Mouse (Mus musculus): ENCODE results near the gene Susd6. TPM values are rescaled to one million over a fixed set of nuclear protein-coding genes. Genes with fewer than 3 reads are reported as not detected.

Susd6 gene
- polyA plus RNA-seq, 1 experiment from 2014 or later = 22.3 TPM

GRCm38 (mm10) chr12:80830211-80830610 lies 39.9 kb downstream of the Susd6 start:
- Histone ChIP-seq H3K9ac (ENCODE audit: low read length) (no peak overlapping the region), H3K27me3 (ENCODE audit: control insufficient read depth, insufficient read depth, low read length) (no peaks in the 10 kb centered on the region), H3K4me2 (ENCODE audit: low read length) (no peak overlapping the region), H3K4me3 (ENCODE audit: control insufficient read depth in 1 of 2, insufficient read depth in 1 of 2, low read depth in 1 of 2, low read length in 2 of 2) (no peak overlapping the region), H3K9me3 (ENCODE audit: control insufficient read depth, low read length) (no peaks in the 10 kb centered on the region), H3K27ac (replicated peaks in 1 of 2; ENCODE audit: control insufficient read depth in 1 of 2, insufficient read depth in 1 of 2, low read depth in 2 of 2, low read length in 2 of 2) (0 out of 4 replicates have a peak overlapping the region, but pooled peaks of 1 of the 2 experiments have one; percentile 21), H3K4me1 (ENCODE audit: control insufficient read depth in 2 of 2, insufficient read depth in 2 of 2, low read length in 2 of 2) (peaks cover 11 to 40% of the 10 kb centered on the region in 2 experiments), H3K36me3 (ENCODE audit: control insufficient read depth, insufficient read depth, low read length) (peaks cover 16% of the 10 kb centered on the region; the same call in 1 of the 2 replicates)
- 42% methylated on average over 2 of the region's 2 CpGs for WGBS
- no peak for ATAC-seq (ENCODE audit: insufficient number of reproducible peaks, insufficient read depth, low FRiP score, low read depth)

DNA sequence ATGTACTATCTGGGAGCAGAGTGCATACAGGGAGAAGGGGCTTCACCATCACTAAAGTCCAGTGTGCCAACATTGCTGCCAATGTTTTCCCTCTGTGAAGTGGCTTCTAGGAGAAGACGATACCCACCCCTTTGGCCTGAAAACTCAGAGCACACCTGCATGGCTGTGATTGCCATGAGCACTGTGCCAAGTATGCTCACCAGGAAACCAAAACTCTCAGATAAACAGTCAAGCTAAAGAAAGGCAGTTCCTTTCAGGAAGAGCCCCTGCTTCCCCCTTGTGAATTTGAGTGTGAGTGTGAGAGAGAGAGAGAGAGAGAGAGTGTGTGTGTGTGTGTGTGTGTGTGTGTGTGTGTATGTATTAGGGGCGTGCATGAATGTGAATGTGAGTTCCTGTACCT lies 40.5 kb downstream of the Susd6 start:
- no peaks in the 10 kb centered on the region for H3K9me3 ChIP-seq (ENCODE audit: control insufficient read depth, low read length)
- H3K27ac ChIP-seq (replicated peaks in 1 of 2; ENCODE audit: control insufficient read depth in 1 of 2, insufficient read depth in 1 of 2, low read depth in 2 of 2, low read length in 2 of 2) = peak overlapping the region; percentile 15 to 26; a peak in 2 of 4 replicates
- 49% methylated on average over 2 of the region's 2 CpGs for WGBS
- H3K27me3 ChIP-seq (ENCODE audit: control insufficient read depth, insufficient read depth, low read length) = no peaks in the 10 kb centered on the region
- H3K36me3 ChIP-seq (ENCODE audit: control insufficient read depth, insufficient read depth, low read length) = peaks cover 16% of the 10 kb centered on the region; the same call in 1 of the 2 replicates
- no peak overlapping the region for H3K9ac ChIP-seq (ENCODE audit: low read length)
- H3K4me2 ChIP-seq (ENCODE audit: low read length) = no peak overlapping the region
- peaks cover 11 to 39% of the 10 kb centered on the region in 2 experiments for H3K4me1 ChIP-seq (ENCODE audit: control insufficient read depth in 2 of 2, insufficient read depth in 2 of 2, low read length in 2 of 2)
- no peak overlapping the region for H3K4me3 ChIP-seq (ENCODE audit: control insufficient read depth in 1 of 2, insufficient read depth in 1 of 2, low read depth in 1 of 2, low read length in 2 of 2)
- ATAC-seq (ENCODE audit: insufficient number of reproducible peaks, insufficient read depth, low FRiP score, low read depth) = no peak

DNA sequence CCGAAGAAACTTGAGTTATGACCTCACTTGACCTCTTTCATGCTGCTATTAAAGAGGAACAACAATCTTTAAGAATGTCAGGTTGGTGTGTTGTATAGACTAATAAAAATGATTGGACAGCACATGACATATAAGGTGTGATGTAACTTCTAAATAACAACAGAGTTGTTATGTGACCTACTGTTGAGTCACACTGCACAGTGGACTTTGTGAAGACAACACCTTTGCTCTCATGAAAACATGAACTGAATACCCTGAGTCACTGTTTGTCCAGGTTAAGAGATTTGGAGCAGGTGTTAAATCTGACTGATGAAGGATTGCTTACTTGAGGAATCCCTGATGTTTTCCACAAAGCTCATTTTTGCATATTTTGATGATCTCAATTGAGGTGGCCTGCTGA lies 42.0 kb downstream of the Susd6 start:
- peaks cover 16% of the 10 kb centered on the region; the same call in 1 of the 2 replicates for H3K36me3 ChIP-seq (ENCODE audit: control insufficient read depth, insufficient read depth, low read length)

DNA sequence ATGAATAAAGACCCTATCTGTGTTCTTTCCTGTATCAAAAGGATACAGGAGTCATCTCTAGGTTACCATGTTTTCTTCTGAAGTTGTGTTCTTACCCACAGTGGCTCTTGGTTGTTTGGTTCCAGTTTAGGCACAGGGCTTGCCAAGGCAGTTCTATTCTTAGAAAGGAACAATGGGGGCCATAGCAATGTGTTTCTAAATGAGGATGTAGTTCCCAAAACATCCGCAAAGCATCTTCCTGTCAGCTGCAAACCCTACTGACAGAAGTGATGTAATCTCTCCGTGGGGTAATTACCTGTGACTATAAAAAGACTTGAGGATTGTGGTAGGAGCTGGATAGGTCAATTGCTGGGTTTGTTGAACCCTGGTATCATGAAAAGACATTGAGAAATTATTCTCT lies 43.2 kb downstream of the Susd6 start:
- H3K4me1 ChIP-seq (ENCODE audit: control insufficient read depth in 2 of 2, insufficient read depth in 2 of 2, low read length in 2 of 2) = peaks cover 6 to 27% of the 10 kb centered on the region in 2 experiments
- no peaks in the 10 kb centered on the region for H3K27me3 ChIP-seq (ENCODE audit: control insufficient read depth, insufficient read depth, low read length)
- H3K27ac ChIP-seq (replicated peaks in 1 of 2; ENCODE audit: control insufficient read depth in 1 of 2, insufficient read depth in 1 of 2, low read depth in 2 of 2, low read length in 2 of 2) = no peak overlapping the region; a peak in 1 of 4 replicates
- 12% methylated on average over 2 of the region's 2 CpGs for WGBS
- H3K36me3 ChIP-seq (ENCODE audit: control insufficient read depth, insufficient read depth, low read length) = peaks cover 12% of the 10 kb centered on the region; the same call in 1 of the 2 replicates
- 0 out of 2 replicates have a peak overlapping the region, but pooled peaks have one; percentile 6 for H3K4me2 ChIP-seq (ENCODE audit: low read length)
- H3K9ac ChIP-seq (ENCODE audit: low read length) = no peak overlapping the region
- H3K4me3 ChIP-seq (ENCODE audit: control insufficient read depth in 1 of 2, insufficient read depth in 1 of 2, low read depth in 1 of 2, low read length in 2 of 2) = no peak overlapping the region
- ATAC-seq (ENCODE audit: insufficient number of reproducible peaks, insufficient read depth, low FRiP score, low read depth) = no peak
- H3K9me3 ChIP-seq (ENCODE audit: control insufficient read depth, low read length) = no peaks in the 10 kb centered on the region

More for the DNA sequence above, 42.0 kb downstream of the Susd6 start:
- H3K4me1 ChIP-seq (ENCODE audit: control insufficient read depth in 2 of 2, insufficient read depth in 2 of 2, low read length in 2 of 2) = peaks cover 9 to 26% of the 10 kb centered on the region in 2 experiments
- H3K27me3 ChIP-seq (ENCODE audit: control insufficient read depth, insufficient read depth, low read length) = no peaks in the 10 kb centered on the region
- no peak overlapping the region for H3K4me3 ChIP-seq (ENCODE audit: control insufficient read depth in 1 of 2, insufficient read depth in 1 of 2, low read depth in 1 of 2, low read length in 2 of 2)
- H3K27ac ChIP-seq (replicated peaks in 1 of 2; ENCODE audit: control insufficient read depth in 1 of 2, insufficient read depth in 1 of 2, low read depth in 2 of 2, low read length in 2 of 2) = no peak overlapping the region
- H3K9me3 ChIP-seq (ENCODE audit: control insufficient read depth, low read length) = no peaks in the 10 kb centered on the region
- no peak overlapping the region for H3K4me2 ChIP-seq (ENCODE audit: low read length)
- WGBS = 63% methylated on average over 1 of the region's 1 CpGs
- H3K9ac ChIP-seq (ENCODE audit: low read length) = no peak overlapping the region
- no peak for ATAC-seq (ENCODE audit: insufficient number of reproducible peaks, insufficient read depth, low FRiP score, low read depth)

DNA sequence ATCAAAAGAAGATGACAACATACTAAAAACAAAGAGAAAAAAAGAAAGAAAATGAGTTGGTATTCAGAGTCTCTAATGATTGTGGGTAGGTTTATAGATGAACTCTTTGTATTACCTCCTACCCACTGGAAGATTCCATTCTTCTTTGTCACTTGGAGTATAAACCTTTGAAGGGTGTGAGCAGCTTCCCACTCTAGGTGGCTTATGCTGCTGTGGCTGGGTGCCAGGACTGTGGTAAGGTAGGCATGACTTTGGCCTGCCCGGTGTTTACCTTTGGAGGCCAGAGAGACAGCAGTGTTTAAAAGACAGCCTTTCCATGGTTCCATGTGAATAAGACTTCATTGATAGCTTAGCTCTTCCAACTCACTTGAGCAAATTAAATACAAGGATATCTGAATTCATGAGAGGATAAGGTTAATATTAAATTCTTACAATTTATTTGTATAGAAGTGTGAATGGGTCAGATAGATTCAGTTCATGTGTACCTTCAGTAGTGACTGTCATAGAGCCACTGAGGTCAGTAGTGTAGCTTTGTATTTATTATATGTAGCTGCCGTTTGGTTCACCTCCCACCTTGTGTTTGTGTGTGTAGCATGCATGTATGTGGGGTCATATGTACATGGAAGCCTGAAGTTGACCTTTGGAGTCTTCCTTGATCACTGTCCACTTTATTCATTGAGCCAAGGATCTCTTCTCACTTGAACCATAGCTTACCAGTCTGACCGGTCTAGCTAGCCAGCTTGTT lies 44.0 kb downstream of the Susd6 start:
- ATAC-seq (ENCODE audit: insufficient number of reproducible peaks, insufficient read depth, low FRiP score, low read depth) = no peak
- Histone ChIP-seq H3K4me1 (ENCODE audit: control insufficient read depth in 2 of 2, insufficient read depth in 2 of 2, low read length in 2 of 2) (peaks cover 6 to 29% of the 10 kb centered on the region in 2 experiments), H3K4me2 (ENCODE audit: low read length) (no peak overlapping the region), H3K9me3 (ENCODE audit: control insufficient read depth, low read length) (no peaks in the 10 kb centered on the region), H3K36me3 (ENCODE audit: control insufficient read depth, insufficient read depth, low read length) (peaks cover 9% of the 10 kb centered on the region; the same call in 1 of the 2 replicates), H3K27me3 (ENCODE audit: control insufficient read depth, insufficient read depth, low read length) (no peaks in the 10 kb centered on the region), H3K27ac (replicated peaks in 1 of 2; ENCODE audit: control insufficient read depth in 1 of 2, insufficient read depth in 1 of 2, low read depth in 2 of 2, low read length in 2 of 2) (no peak overlapping the region), H3K9ac (ENCODE audit: low read length) (no peak overlapping the region), H3K4me3 (ENCODE audit: control insufficient read depth in 1 of 2, insufficient read depth in 1 of 2, low read depth in 1 of 2, low read length in 2 of 2) (no peak overlapping the region)
- WGBS = 86% methylated on average over 3 of the region's 3 CpGs

DNA sequence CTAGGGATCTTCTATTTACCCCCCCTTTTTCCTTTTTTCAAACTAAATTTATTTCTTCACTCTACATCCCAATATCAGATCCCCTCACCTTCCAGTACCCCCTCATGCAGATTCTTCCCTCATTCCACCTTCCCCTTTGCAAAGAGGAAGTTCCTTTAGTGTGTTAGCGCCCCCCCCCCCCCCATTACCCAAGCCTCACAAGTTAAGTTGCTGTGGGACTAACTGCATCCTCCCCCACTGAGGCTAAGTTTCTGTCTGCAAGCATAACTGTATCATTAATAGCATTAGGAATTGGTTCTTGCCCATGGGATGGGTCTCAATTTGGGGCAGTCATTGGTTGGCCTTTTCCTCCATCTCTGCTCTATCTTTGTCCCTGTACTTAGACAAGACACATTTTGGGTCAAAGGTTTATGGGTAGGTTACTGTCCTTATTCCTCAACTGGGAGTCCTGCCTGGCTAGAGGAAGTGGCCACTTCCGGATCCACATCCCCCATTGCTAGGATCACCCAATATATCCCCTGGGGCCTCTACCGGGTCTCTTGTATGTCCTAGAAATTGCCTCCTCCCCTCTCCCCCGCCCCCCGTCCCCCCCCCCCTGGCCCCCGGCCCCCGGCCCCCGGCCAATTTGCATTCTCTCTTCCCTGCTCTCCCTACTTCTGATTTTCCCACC lies 44.7 kb downstream of the Susd6 start:
- peaks cover 6 to 33% of the 10 kb centered on the region in 2 experiments for H3K4me1 ChIP-seq (ENCODE audit: control insufficient read depth in 2 of 2, insufficient read depth in 2 of 2, low read length in 2 of 2)
- 82% methylated on average over 3 of the region's 8 CpGs for WGBS
- H3K9me3 ChIP-seq (ENCODE audit: control insufficient read depth, low read length) = no peaks in the 10 kb centered on the region
- H3K9ac ChIP-seq (ENCODE audit: low read length) = no peak overlapping the region
- no peaks in the 10 kb centered on the region for H3K27me3 ChIP-seq (ENCODE audit: control insufficient read depth, insufficient read depth, low read length)
- no peak overlapping the region for H3K27ac ChIP-seq (replicated peaks in 1 of 2; ENCODE audit: control insufficient read depth in 1 of 2, insufficient read depth in 1 of 2, low read depth in 2 of 2, low read length in 2 of 2)
- H3K4me2 ChIP-seq (ENCODE audit: low read length) = no peak overlapping the region
- H3K4me3 ChIP-seq (ENCODE audit: control insufficient read depth in 1 of 2, insufficient read depth in 1 of 2, low read depth in 1 of 2, low read length in 2 of 2) = no peak overlapping the region
- no peak for ATAC-seq (ENCODE audit: insufficient number of reproducible peaks, insufficient read depth, low FRiP score, low read depth)
- H3K36me3 ChIP-seq (ENCODE audit: control insufficient read depth, insufficient read depth, low read length) = 0 out of 2 replicates have a peak, but pooled peaks cover 5% of the 10 kb centered on the region

DNA sequence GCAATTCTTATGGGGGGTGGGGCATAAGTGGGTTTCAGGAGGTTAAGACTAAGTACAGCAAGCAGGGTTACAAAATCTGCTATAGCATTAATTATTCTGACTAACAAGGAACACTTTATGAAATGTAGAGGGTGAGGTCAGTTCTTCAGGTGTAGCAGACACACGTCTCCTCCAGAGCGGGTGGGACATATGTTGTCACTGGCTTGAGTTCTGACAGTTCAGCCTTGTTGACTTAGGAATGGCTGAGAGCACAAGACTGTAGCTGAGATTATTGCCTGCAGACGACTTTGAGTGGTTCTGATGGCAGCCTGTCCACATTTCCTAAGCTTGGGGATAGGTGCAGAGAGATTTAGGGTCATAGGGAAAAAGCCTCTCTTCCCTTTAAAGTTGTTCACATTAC lies 47.3 kb downstream of the Susd6 start:
- WGBS = 42% methylated on average over 3 of the region's 3 CpGs

More for the DNA sequence above, 47.3 kb downstream of the Susd6 start:
- Histone ChIP-seq H3K27me3 (ENCODE audit: control insufficient read depth, insufficient read depth, low read length) (no peaks in the 10 kb centered on the region), H3K27ac (replicated peaks in 1 of 2; ENCODE audit: control insufficient read depth in 1 of 2, insufficient read depth in 1 of 2, low read depth in 2 of 2, low read length in 2 of 2) (no peak overlapping the region), H3K4me2 (ENCODE audit: low read length) (no peak overlapping the region), H3K9ac (ENCODE audit: low read length) (no peak overlapping the region), H3K4me1 (ENCODE audit: control insufficient read depth in 2 of 2, insufficient read depth in 2 of 2, low read length in 2 of 2) (peaks cover 4 to 28% of the 10 kb centered on the region in 2 experiments), H3K4me3 (ENCODE audit: control insufficient read depth in 1 of 2, insufficient read depth in 1 of 2, low read depth in 1 of 2, low read length in 2 of 2) (no peak overlapping the region), H3K9me3 (ENCODE audit: control insufficient read depth, low read length) (no peaks in the 10 kb centered on the region), H3K36me3 (ENCODE audit: control insufficient read depth, insufficient read depth, low read length) (0 out of 2 replicates have a peak, but pooled peaks cover 2% of the 10 kb centered on the region)
- ATAC-seq (ENCODE audit: insufficient number of reproducible peaks, insufficient read depth, low FRiP score, low read depth) = no peak
